8 mouse cellular contexts compared by ENCODE assay signal in genomic region chr10:12922574-12923353, GRCm38 (mm10). TPM values are rescaled to one million over a fixed set of nuclear protein-coding genes. Genes with fewer than 3 reads are reported as not detected.
DNase-seq lines count a peak whose midpoint lies in the region; ATAC-seq and TF ChIP-seq lines count a peak whose summit lies in the region.

No protein-coding gene starts in this region.

- no peaks in the 10 kb centered on the region for H3K9me3 ChIP-seq in heart, embryonic 12.5 days (replicated peaks)
- no peaks in the 10 kb centered on the region for H3K9me3 ChIP-seq in kidney, postnatal 0 days (replicated peaks; ENCODE audit: low read length)
- no peaks in the 10 kb centered on the region for H3K9me3 ChIP-seq in liver, embryonic 11.5 days (ENCODE audit: control insufficient read depth, low read length)
- H3K9me3 ChIP-seq in stomach, embryonic 14.5 days (ENCODE audit: control insufficient read depth, low read depth, low read length) = no peaks in the 10 kb centered on the region

- peak; percentile 79 for ATAC-seq in erythroid progenitor cell, adult 5-6 weeks (replicated peaks; ENCODE audit: low FRiP score, poor library complexity, severe bottlenecking)
- ATAC-seq in heart, embryonic 12.5 days (ENCODE audit: insufficient number of reproducible peaks, low FRiP score) = peak; percentile 92
- peak; percentile 92 for ATAC-seq in kidney, postnatal 0 days (replicated peaks; ENCODE audit: low FRiP score, low read depth)
- peak; percentile 84 for ATAC-seq in liver, embryonic 11.5 days (replicated peaks; ENCODE audit: low FRiP score)
- peak; percentile 94 for ATAC-seq in stomach, embryonic 14.5 days (ENCODE audit: insufficient number of reproducible peaks, insufficient read depth, low FRiP score, low read depth)

- DNase-seq in CD4-positive helper T cell, adult 2 months (ENCODE audit: low read depth, low spot score) = peak; percentile 92
- peak; percentile 94 for DNase-seq in brain, embryonic 18.5 days (ENCODE audit: low read depth, low spot score)
- DNase-seq in kidney, postnatal 0 days (ENCODE audit: low spot score) = peak; percentile 91
- DNase-seq in liver, embryonic 11.5 days (ENCODE audit: low spot score) = peak; percentile 96
- peak; percentile 96 for DNase-seq in naive thymus-derived CD4-positive, alpha-beta T cell, adult 2 months (ENCODE audit: low read depth)

- TF ChIP-seq CTCF in kidney, postnatal 0 days (IDR thresholded peaks at IDR 0.05; ENCODE audit: low read depth) = peak; percentile 63

- peak overlapping the region; percentile 84 for H3K27ac ChIP-seq in heart, embryonic 12.5 days (ENCODE audit: poor library complexity, severe bottlenecking)
- H3K27ac ChIP-seq in kidney, postnatal 0 days = peak overlapping the region; percentile 91
- H3K27ac ChIP-seq in liver, embryonic 11.5 days (ENCODE audit: low read depth, low read length) = peak overlapping the region; percentile 68
- peak overlapping the region; percentile 84 for H3K27ac ChIP-seq in stomach, embryonic 14.5 days (ENCODE audit: low read length)

- H3K9ac ChIP-seq in heart, embryonic 12.5 days = peak overlapping the region; percentile 84
- peak overlapping the region; percentile 69 for H3K9ac ChIP-seq in kidney, postnatal 0 days (ENCODE audit: low read depth, low read length)
- H3K9ac ChIP-seq in liver, embryonic 11.5 days (ENCODE audit: low read depth, low read length) = peak overlapping the region; percentile 82
- peak overlapping the region; percentile 25 for H3K9ac ChIP-seq in stomach, embryonic 14.5 days (replicated peaks; ENCODE audit: low read depth, low read length)

- H3K36me3 ChIP-seq in heart, embryonic 12.5 days = no peaks in the 10 kb centered on the region
- H3K36me3 ChIP-seq in kidney, postnatal 0 days (ENCODE audit: insufficient read depth, low read length) = no peaks in the 10 kb centered on the region
- no peaks in the 10 kb centered on the region for H3K36me3 ChIP-seq in liver, embryonic 11.5 days (ENCODE audit: control insufficient read depth, insufficient read depth, low read length)
- H3K36me3 ChIP-seq in stomach, embryonic 14.5 days (ENCODE audit: control insufficient read depth, insufficient read depth, low read length) = no peaks in the 10 kb centered on the region

- H3K4me3 ChIP-seq in heart, embryonic 12.5 days = peak overlapping the region; percentile 74
- H3K4me3 ChIP-seq in kidney, postnatal 0 days (replicated peaks; ENCODE audit: low read depth, low read length) = peak overlapping the region; percentile 64
- peak overlapping the region; percentile 69 for H3K4me3 ChIP-seq in liver, embryonic 11.5 days (ENCODE audit: low read depth, low read length)
- H3K4me3 ChIP-seq in stomach, embryonic 14.5 days (ENCODE audit: low read depth, low read length) = peak overlapping the region; percentile 60

- no peaks in the 10 kb centered on the region for H3K27me3 ChIP-seq in heart, embryonic 12.5 days (replicated peaks)
- no peaks in the 10 kb centered on the region for H3K27me3 ChIP-seq in kidney, postnatal 0 days (ENCODE audit: insufficient read depth, low read length)
- H3K27me3 ChIP-seq in liver, embryonic 11.5 days (replicated peaks; ENCODE audit: control insufficient read depth, insufficient read depth, low read length) = no peaks in the 10 kb centered on the region
- H3K27me3 ChIP-seq in stomach, embryonic 14.5 days (ENCODE audit: control insufficient read depth, insufficient read depth, low read length) = no peaks in the 10 kb centered on the region

- WGBS in heart, embryonic 12.5 days = under 1% methylated on average over 55 of the region's 55 CpGs
- WGBS in kidney, postnatal 0 days = under 1% methylated on average over 55 of the region's 55 CpGs
- WGBS in liver, embryonic 11.5 days = under 1% methylated on average over 55 of the region's 55 CpGs
- WGBS in stomach, embryonic 14.5 days = under 1% methylated on average over 54 of the region's 55 CpGs

- H3K4me1 ChIP-seq in heart, embryonic 12.5 days (replicated peaks) = peaks cover 3% of the 10 kb centered on the region
- peaks cover 7% of the 10 kb centered on the region; the same call in 1 of the 2 replicates for H3K4me1 ChIP-seq in kidney, postnatal 0 days (replicated peaks; ENCODE audit: insufficient read depth, low read length)
- H3K4me1 ChIP-seq in liver, embryonic 11.5 days (replicated peaks; ENCODE audit: control insufficient read depth, insufficient read depth, low read length) = peaks cover 8% of the 10 kb centered on the region
- peaks cover 7% of the 10 kb centered on the region; the same call in 1 of the 2 replicates for H3K4me1 ChIP-seq in stomach, embryonic 14.5 days (ENCODE audit: control insufficient read depth, insufficient read depth, low read length)

- peak overlapping the region; percentile 68 for H3K4me2 ChIP-seq in heart, embryonic 12.5 days
- peak overlapping the region; percentile 74 for H3K4me2 ChIP-seq in kidney, postnatal 0 days (ENCODE audit: low read length)
- H3K4me2 ChIP-seq in liver, embryonic 11.5 days = peak overlapping the region; percentile 66
- peak overlapping the region; percentile 52 for H3K4me2 ChIP-seq in stomach, embryonic 14.5 days (replicated peaks; ENCODE audit: low read depth, low read length)

RNA-seq across cellular contexts. Expression of gene Stx11, which starts 41.3 kb away (rescaled TPM):
- total RNA-seq in erythroid progenitor cell, adult 5-6 weeks (2015; ENCODE audit: low replicate concordance) = 5.9 and 11.5 TPM in 2 replicates
- total RNA-seq in erythroid progenitor cell, adult 5-6 weeks (2017; ENCODE audit: low replicate concordance) = 6.9 and 10.2 TPM in 2 replicates
- 5.5 and 6.4 TPM in 2 replicates for polyA plus RNA-seq in heart, embryonic 12.5 days (2016; fragmentation: Nextera tagmentation; extraction: Ambion mirVana)
- 1.6 and 2.4 TPM in 2 replicates for polyA plus RNA-seq in kidney, postnatal 0 days (2015; fragmentation: Nextera tagmentation; extraction: Ambion mirVana)
- 12.6 and 14.9 TPM in 2 replicates for polyA plus RNA-seq in liver, embryonic 11.5 days (2014; fragmentation: Nextera tagmentation; extraction: Ambion mirVana)
- 4.0 and 4.8 TPM in 2 replicates for polyA plus RNA-seq in stomach, embryonic 14.5 days (2014; fragmentation: Nextera tagmentation; extraction: Ambion mirVana)

RNA-seq across cellular contexts. Expression of gene Utrn, which starts 53.6 kb away (rescaled TPM):
- total RNA-seq in erythroid progenitor cell, adult 5-6 weeks (2015; ENCODE audit: low replicate concordance) = 8.3 and 23.5 TPM in 2 replicates
- total RNA-seq in erythroid progenitor cell, adult 5-6 weeks (2017; ENCODE audit: low replicate concordance) = 6.3 and 11.8 TPM in 2 replicates
- polyA plus RNA-seq in heart, embryonic 12.5 days (2016; fragmentation: Nextera tagmentation; extraction: Ambion mirVana) = 66.8 and 69.2 TPM in 2 replicates
- polyA plus RNA-seq in kidney, postnatal 0 days (2015; fragmentation: Nextera tagmentation; extraction: Ambion mirVana) = 59.0 and 69.6 TPM in 2 replicates
- 19.8 and 23.0 TPM in 2 replicates for polyA plus RNA-seq in liver, embryonic 11.5 days (2014; fragmentation: Nextera tagmentation; extraction: Ambion mirVana)
- 90.3 and 91.0 TPM in 2 replicates for polyA plus RNA-seq in stomach, embryonic 14.5 days (2014; fragmentation: Nextera tagmentation; extraction: Ambion mirVana)

Comparison
In these comparisons a context has a peak if more than half of its experiments do, and no peak if none do; other contexts are left out.
1. Peak in every context shown above with its lines: DNase-seq, ATAC-seq, H3K4me3 ChIP-seq and H3K27ac ChIP-seq.
2. H3K9ac ChIP-seq: peak in every context shown above with its lines; median percentile 84 in heart, embryonic 12.5 days; 82 in liver, embryonic 11.5 days; 69 in kidney, postnatal 0 days; 25 in stomach, embryonic 14.5 days.